Mouse (Mus musculus) urinary bladder, postnatal 10 days (tissue): ENCODE results near the gene Casc1.

ENCODE experiments used
- DNase-seq: peaks from one replicate; pipeline ENCODE4 v3.0.0; 2022; ENCODE audit warnings: low spot score

The Casc1 gene

GRCm38 (mm10) chr6:145210816-145211338 is at the start of gene Casc1, which contains the start of gene Etfrf1:
TSS of gene Casc1 (minus strand) at chr6:145211005.
TSS of gene Etfrf1 (plus strand) at chr6:145211134.
- DNase-seq, result peak; percentile 86

- DNase-seq, result no peak
Observed at GRCm38 (mm10) chr6:145256701-145257073, 45.9 kb upstream of the Casc1 start.

- no peak for DNase-seq
Observed at GRCm38 (mm10) chr6:145255952-145256700, 45.3 kb upstream of the Casc1 start.

- no peak for DNase-seq
Observed at GRCm38 (mm10) chr6:145250820-145251219, 40.0 kb upstream of the Casc1 start.

GRCm38 (mm10) chr6:145250185-145250791 is 39.5 kb upstream of the Casc1 start, which contains the start of gene Kras:
TSS of gene Kras (minus strand) at chr6:145250239.
- DNase-seq, result peak; percentile 57

GRCm38 (mm10) chr6:145249291-145250184 is 38.7 kb upstream of the Casc1 start:
- no peak for DNase-seq

- DNase-seq, result no peak
Observed at GRCm38 (mm10) chr6:145247886-145248285, 37.1 kb upstream of the Casc1 start.

- no peak for DNase-seq
Observed at GRCm38 (mm10) chr6:145246841-145247240, 36.0 kb upstream of the Casc1 start.

GRCm38 (mm10) chr6:145242521-145242920 is 31.7 kb upstream of the Casc1 start:
- no peak for DNase-seq

- DNase-seq, result no peak
Observed at GRCm38 (mm10) chr6:145240285-145240684, 29.5 kb upstream of the Casc1 start.

- DNase-seq, result no peak
Observed at GRCm38 (mm10) chr6:145237148-145237547, 26.3 kb upstream of the Casc1 start.

- DNase-seq, result no peak
Observed at GRCm38 (mm10) chr6:145235367-145235766, 24.6 kb upstream of the Casc1 start.

- no peak for DNase-seq
Observed at GRCm38 (mm10) chr6:145234391-145234790, 23.6 kb upstream of the Casc1 start.

GRCm38 (mm10) chr6:145226296-145226695 is 15.5 kb upstream of the Casc1 start:
- DNase-seq, result no peak

- no peak for DNase-seq
Observed at GRCm38 (mm10) chr6:145224246-145224645, 13.4 kb upstream of the Casc1 start.

- DNase-seq, result no peak
Observed at GRCm38 (mm10) chr6:145215826-145216225, 5.0 kb upstream of the Casc1 start.

GRCm38 (mm10) chr6:145213916-145214315 is 3.1 kb upstream of the Casc1 start:
- no peak for DNase-seq

GRCm38 (mm10) chr6:145211376-145212305 is 836 bp upstream of the Casc1 start:
- DNase-seq, result no peak

- DNase-seq, result no peak
Observed at GRCm38 (mm10) chr6:145210056-145210680, 637 bp downstream of the Casc1 start.

GRCm38 (mm10) chr6:145205142-145205541 is 5.7 kb downstream of the Casc1 start:
- DNase-seq, result no peak

GRCm38 (mm10) chr6:145204440-145204839 is 6.4 kb downstream of the Casc1 start:
- no peak for DNase-seq
